Mouse (Mus musculus) heart, embryonic 13.5 days (tissue): ENCODE results near the gene Mdga1. TPM values are rescaled to one million over a fixed set of nuclear protein-coding genes. Genes with fewer than 3 reads are reported as not detected.

Experiments used
- ATAC-seq: fragments of 200-750 bp; cut with Nextera tagmentation; 2 replicates; pipeline ENCODE4 v1.8.0; 2017; ENCODE audit warnings: moderate TSS enrichment; ENCODE audit not compliant: insufficient number of reproducible peaks, low FRiP score, low TSS enrichment; ENCODE audit errors: extremely low read depth
- H3K27ac ChIP-seq: fragments of 300-500 bp; sonication (generic); replicated peaks from 2 replicates; pipeline ENCODE4 v1.5.1; 2015; ENCODE audit warnings: moderate library complexity, mild to moderate bottlenecking, inconsistent platforms
- H3K27me3 ChIP-seq: fragments of 300-500 bp; sonication (generic); replicated peaks from 2 replicates; pipeline ENCODE4 v1.6.1; 2015; ENCODE audit warnings: mild to moderate bottlenecking, inconsistent platforms
- H3K36me3 ChIP-seq: fragments of 300-500 bp; sonication (generic); 2 replicates; pipeline ENCODE4 v1.6.1; 2015; ENCODE audit warnings: mild to moderate bottlenecking, inconsistent platforms
- H3K4me1 ChIP-seq: fragments of 300-500 bp; sonication (generic); 2 replicates; pipeline ENCODE4 v1.6.1; 2015; ENCODE audit warnings: inconsistent platforms
- H3K4me2 ChIP-seq: fragments of 300-500 bp; sonication (generic); 2 replicates; pipeline ENCODE4 v1.6.1; 2015; ENCODE audit warnings: inconsistent platforms, mild to moderate bottlenecking, moderate library complexity
- H3K4me3 ChIP-seq: fragments of 300-500 bp; sonication (generic); 2 replicates; pipeline ENCODE4 v1.5.1; 2015; ENCODE audit warnings: moderate library complexity, mild to moderate bottlenecking, inconsistent platforms
- H3K9ac ChIP-seq: fragments of 300-500 bp; sonication (generic); 2 replicates; pipeline ENCODE4 v1.6.1; 2015; ENCODE audit warnings: inconsistent platforms, mild to moderate bottlenecking, moderate library complexity
- H3K9me3 ChIP-seq: fragments of 300-500 bp; sonication (generic); 2 replicates; pipeline ENCODE4 v1.6.1; 2016; ENCODE audit warnings: inconsistent platforms
- WGBS: fragments of 180-500 bp; shearing (Covaris S2); methylation state at CpG from one replicate; pipeline ENCODE4 v1.1.7; 2015; ENCODE audit warnings: mixed read lengths; 5-methylcytosine and 5-hydroxymethylcytosine counted together
- polyA plus RNA-seq: library from polyadenylated mRNA; unstranded; fragments of >200 nt; fragmentation: Nextera tagmentation; extraction: Ambion mirVana; gene quantifications from 2 replicates; pipeline ENCODE4 v1.2.1, GENCODE M21; 2015

The Mdga1 gene
- polyA plus RNA-seq, 1 experiment from 2014 or later: 4.4 TPM

GRCm38 (mm10) chr17:29920089-29920488 is 49.8 kb downstream of the Mdga1 start:
- H3K4me2 ChIP-seq: 0 out of 2 replicates have a peak overlapping the region, but pooled peaks have one; percentile 24
- no peak overlapping the region for H3K9ac ChIP-seq
- peaks cover 30% of the 10 kb centered on the region for H3K4me1 ChIP-seq
- peak overlapping the region; percentile 67 for H3K27ac ChIP-seq
- H3K36me3 ChIP-seq: no peaks in the 10 kb centered on the region
- H3K9me3 ChIP-seq: no peaks in the 10 kb centered on the region
- H3K4me3 ChIP-seq: no peak overlapping the region
- H3K27me3 ChIP-seq: no peaks in the 10 kb centered on the region
- WGBS: 30% methylated on average over 5 of the region's 6 CpGs
- no peak for ATAC-seq

GRCm38 (mm10) chr17:29919552-29919920 is 50.4 kb downstream of the Mdga1 start:
- H3K9ac ChIP-seq: no peak overlapping the region
- H3K4me1 ChIP-seq: peaks cover 30% of the 10 kb centered on the region
- WGBS: 74% methylated on average over 3 of the region's 3 CpGs
- no peaks in the 10 kb centered on the region for H3K27me3 ChIP-seq
- H3K36me3 ChIP-seq: no peaks in the 10 kb centered on the region
- H3K4me2 ChIP-seq: no peak overlapping the region
- no peak overlapping the region for H3K4me3 ChIP-seq
- peak overlapping the region; percentile 67 for H3K27ac ChIP-seq
- no peak for ATAC-seq
- no peaks in the 10 kb centered on the region for H3K9me3 ChIP-seq

- H3K9ac ChIP-seq: no peak overlapping the region
- H3K27me3 ChIP-seq: no peaks in the 10 kb centered on the region
- H3K9me3 ChIP-seq: no peaks in the 10 kb centered on the region
- H3K27ac ChIP-seq: peak overlapping the region; percentile 67; the same call in 1 of the 2 replicates
- no peak for ATAC-seq
- no peak overlapping the region for H3K4me3 ChIP-seq
- 61% methylated on average over 13 of the region's 13 CpGs for WGBS
- H3K36me3 ChIP-seq: no peaks in the 10 kb centered on the region
- no peak overlapping the region for H3K4me2 ChIP-seq
- peaks cover 30% of the 10 kb centered on the region for H3K4me1 ChIP-seq
Measured at GRCm38 (mm10) chr17:29918791-29919551, 50.9 kb downstream of the Mdga1 start.

- WGBS: 25% methylated on average over 3 of the region's 3 CpGs
Measured at GRCm38 (mm10) chr17:29916968-29917367, 52.9 kb downstream of the Mdga1 start.

GRCm38 (mm10) chr17:29915820-29916219 is 54.1 kb downstream of the Mdga1 start:
- Histone ChIP-seq H3K9ac (no peak overlapping the region), H3K4me2 (no peak overlapping the region), H3K27ac (no peak overlapping the region), H3K27me3 (no peaks in the 10 kb centered on the region), H3K4me3 (no peak overlapping the region), H3K36me3 (no peaks in the 10 kb centered on the region), H3K9me3 (no peaks in the 10 kb centered on the region), H3K4me1 (peaks cover 32% of the 10 kb centered on the region)
- ATAC-seq: no peak
- WGBS: 70% methylated on average over 10 of the region's 10 CpGs

More at GRCm38 (mm10) chr17:29916968-29917367, 52.9 kb downstream of the Mdga1 start:
- Histone ChIP-seq H3K36me3 (no peaks in the 10 kb centered on the region), H3K9ac (no peak overlapping the region), H3K9me3 (no peaks in the 10 kb centered on the region), H3K27me3 (no peaks in the 10 kb centered on the region), H3K4me1 (peaks cover 39% of the 10 kb centered on the region), H3K4me3 (no peak overlapping the region), H3K4me2 (no peak overlapping the region), H3K27ac (no peak overlapping the region)
- ATAC-seq: no peak

- no peaks in the 10 kb centered on the region for H3K27me3 ChIP-seq
- ATAC-seq: no peak
- H3K4me2 ChIP-seq: no peak overlapping the region
- no peak overlapping the region for H3K4me3 ChIP-seq
- no peak overlapping the region for H3K27ac ChIP-seq
- H3K4me1 ChIP-seq: peaks cover 9% of the 10 kb centered on the region
- no peak overlapping the region for H3K9ac ChIP-seq
- no peaks in the 10 kb centered on the region for H3K36me3 ChIP-seq
- H3K9me3 ChIP-seq: 0 out of 2 replicates have a peak, but pooled peaks cover 4% of the 10 kb centered on the region
- WGBS: 82% methylated on average over 16 of the region's 16 CpGs
Measured at GRCm38 (mm10) chr17:29913301-29913965, 56.5 kb downstream of the Mdga1 start.

- Histone ChIP-seq H3K36me3 (no peaks in the 10 kb centered on the region), H3K27ac (no peak overlapping the region), H3K9me3 (0 out of 2 replicates have a peak, but pooled peaks cover 4% of the 10 kb centered on the region), H3K4me1 (peaks cover 9% of the 10 kb centered on the region), H3K4me3 (no peak overlapping the region), H3K27me3 (no peaks in the 10 kb centered on the region), H3K4me2 (no peak overlapping the region), H3K9ac (no peak overlapping the region)
- ATAC-seq: no peak
- WGBS: 20% methylated on average over 5 of the region's 5 CpGs
Measured at GRCm38 (mm10) chr17:29912733-29913132, 57.2 kb downstream of the Mdga1 start.

GRCm38 (mm10) chr17:29909031-29909430 is 60.9 kb downstream of the Mdga1 start:
- Histone ChIP-seq H3K9ac (no peak overlapping the region), H3K27me3 (peaks cover 5% of the 10 kb centered on the region; the same call in 1 of the 2 replicates), H3K9me3 (0 out of 2 replicates have a peak, but pooled peaks cover 4% of the 10 kb centered on the region), H3K36me3 (no peaks in the 10 kb centered on the region), H3K4me2 (no peak overlapping the region), H3K4me3 (no peak overlapping the region), H3K27ac (no peak overlapping the region), H3K4me1 (peaks cover 9% of the 10 kb centered on the region)
- no peak for ATAC-seq
- whole genome bisulfite sequencing: 84% methylated on average over 7 of the region's 7 CpGs

GRCm38 (mm10) chr17:29904694-29905093 is 65.2 kb downstream of the Mdga1 start:
- Histone ChIP-seq H3K9ac (no peak overlapping the region), H3K9me3 (0 out of 2 replicates have a peak, but pooled peaks cover 3% of the 10 kb centered on the region), H3K36me3 (no peaks in the 10 kb centered on the region), H3K4me1 (peaks cover 9% of the 10 kb centered on the region), H3K27me3 (peaks cover 5% of the 10 kb centered on the region; the same call in 1 of the 2 replicates), H3K27ac (no peak overlapping the region), H3K4me2 (no peak overlapping the region), H3K4me3 (no peak overlapping the region)
- ATAC-seq: no peak
- WGBS: 69% methylated on average over 5 of the region's 5 CpGs

GRCm38 (mm10) chr17:29902406-29903155 is 67.3 kb downstream of the Mdga1 start:
- ATAC-seq: no peak
- Histone ChIP-seq H3K4me3 (no peak overlapping the region), H3K36me3 (no peaks in the 10 kb centered on the region), H3K9me3 (no peaks in the 10 kb centered on the region), H3K9ac (no peak overlapping the region), H3K27me3 (peaks cover 5% of the 10 kb centered on the region; the same call in 1 of the 2 replicates), H3K4me1 (peaks cover 9% of the 10 kb centered on the region), H3K4me2 (no peak overlapping the region), H3K27ac (no peak overlapping the region)
- 52% methylated on average over 16 of the region's 16 CpGs for WGBS

GRCm38 (mm10) chr17:29900289-29900688 is 69.6 kb downstream of the Mdga1 start:
- no peaks in the 10 kb centered on the region for H3K9me3 ChIP-seq
- H3K9ac ChIP-seq: no peak overlapping the region
- peaks cover 8% of the 10 kb centered on the region; the same call in 1 of the 2 replicates for H3K27me3 ChIP-seq
- no peak for ATAC-seq
- no peak overlapping the region for H3K4me2 ChIP-seq
- no peak overlapping the region for H3K27ac ChIP-seq
- H3K4me3 ChIP-seq: no peak overlapping the region
- H3K36me3 ChIP-seq: no peaks in the 10 kb centered on the region
- peaks cover 11% of the 10 kb centered on the region for H3K4me1 ChIP-seq
- WGBS: 83% methylated on average over 5 of the region's 5 CpGs
